Mouse (Mus musculus) lung, embryonic 14.5 days (tissue): Measurements from ENCODE around the gene Stx2. TPM values are rescaled to one million over a fixed set of nuclear protein-coding genes. Genes with fewer than 3 reads are reported as not detected.

ENCODE experiments used
- ATAC-seq: fragments of 200-750 bp; cut with Nextera tagmentation; 2 replicates; pipeline ENCODE4 v1.8.0; 2017; ENCODE audit warnings: mild to moderate bottlenecking, moderate TSS enrichment, moderate library complexity; ENCODE audit not compliant: insufficient read depth
- DNase-seq: peaks from one replicate; pipeline ENCODE4 v3.0.0-alpha.2; 2015
- H3K27ac ChIP-seq: fragments of 300-500 bp; sonication (generic); 2 replicates; pipeline ENCODE4 v1.5.1; 2014; ENCODE audit warnings: low read depth, mild to moderate bottlenecking, moderate library complexity
- H3K27me3 ChIP-seq: fragments of 300-500 bp; sonication (generic); 2 replicates; pipeline ENCODE4 v1.6.1; 2014; ENCODE audit warnings: low read length, control low read depth; ENCODE audit not compliant: insufficient read depth
- H3K36me3 ChIP-seq: fragments of 300-500 bp; sonication (generic); 2 replicates; pipeline ENCODE4 v1.6.1; 2014; ENCODE audit warnings: control low read depth; ENCODE audit not compliant: insufficient read depth
- H3K4me1 ChIP-seq: fragments of 300-500 bp; sonication (generic); 2 replicates; pipeline ENCODE4 v1.6.1; 2014; ENCODE audit warnings: antibody characterized with exemption, control low read depth; ENCODE audit not compliant: insufficient read depth
- H3K4me2 ChIP-seq: fragments of 300-500 bp; sonication (generic); 2 replicates; pipeline ENCODE4 v1.6.1; 2014; ENCODE audit warnings: mild to moderate bottlenecking
- H3K4me3 ChIP-seq: fragments of 300-500 bp; sonication (generic); 2 replicates; pipeline ENCODE4 v1.5.1; 2014; ENCODE audit warnings: low read depth, low read length
- H3K9ac ChIP-seq: fragments of 300-500 bp; sonication (generic); 2 replicates; pipeline ENCODE4 v1.6.1; 2014
- H3K9me3 ChIP-seq: fragments of 300-500 bp; sonication (generic); 2 replicates; pipeline ENCODE4 v1.6.1; 2016; ENCODE audit warnings: low read depth, low read length, control low read depth
- CTCF ChIP-seq: IDR thresholded peaks from 2 replicates; pipeline ENCODE4 v1.5.1; 2016; ENCODE audit warnings: antibody characterized with exemption, low read depth
- WGBS: fragments of 180-500 bp; shearing (Covaris S2); extraction: QIAGEN DNeasy Blood & Tissue Kit; methylation state at CpG from one replicate; pipeline ENCODE4 v1.1.7; 2014; 5-methylcytosine and 5-hydroxymethylcytosine counted together
- polyA plus RNA-seq: library from polyadenylated mRNA; unstranded; fragments of >200 nt; fragmentation: Nextera tagmentation; extraction: Ambion mirVana; gene quantifications from 2 replicates; pipeline ENCODE4 v1.2.1, GENCODE M21; 2014

Stx2 gene
- polyA plus RNA-seq, 1 experiment from 2014 or later, result 28.5 TPM

DNA sequence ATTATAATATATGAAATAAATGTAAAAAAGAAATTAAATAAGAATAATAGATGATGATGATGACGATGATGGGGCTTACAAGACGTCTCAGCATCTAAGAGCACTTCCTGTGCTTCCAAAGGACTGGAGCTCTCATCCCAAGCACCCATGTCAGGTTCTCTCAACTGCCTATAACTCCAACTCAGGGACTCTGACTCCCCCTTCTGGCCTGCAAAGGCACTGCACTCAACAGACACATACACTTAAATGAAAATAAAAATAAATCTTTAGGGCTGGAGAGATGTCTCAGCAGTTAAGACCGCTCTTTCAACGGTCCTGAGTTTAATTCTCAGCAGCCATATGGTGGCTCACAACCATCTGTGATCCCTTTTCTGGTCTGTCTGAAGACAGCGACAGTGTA lies 28.3 kb upstream of the Stx2 start:
- ATAC-seq, result no peak
- DNase-seq, result no peak
- no peak overlapping the region for H3K9ac ChIP-seq
- H3K36me3 ChIP-seq, result no peaks in the 10 kb centered on the region
- TF ChIP-seq CTCF, result no peak
- H3K4me3 ChIP-seq, result no peak overlapping the region
- no peaks in the 10 kb centered on the region for H3K27me3 ChIP-seq
- no peak overlapping the region for H3K4me2 ChIP-seq
- H3K9me3 ChIP-seq, result no peaks in the 10 kb centered on the region
- no peak overlapping the region for H3K27ac ChIP-seq
- WGBS, result 90% methylated on average over 5 of the region's 5 CpGs
- no peaks in the 10 kb centered on the region for H3K4me1 ChIP-seq

DNA sequence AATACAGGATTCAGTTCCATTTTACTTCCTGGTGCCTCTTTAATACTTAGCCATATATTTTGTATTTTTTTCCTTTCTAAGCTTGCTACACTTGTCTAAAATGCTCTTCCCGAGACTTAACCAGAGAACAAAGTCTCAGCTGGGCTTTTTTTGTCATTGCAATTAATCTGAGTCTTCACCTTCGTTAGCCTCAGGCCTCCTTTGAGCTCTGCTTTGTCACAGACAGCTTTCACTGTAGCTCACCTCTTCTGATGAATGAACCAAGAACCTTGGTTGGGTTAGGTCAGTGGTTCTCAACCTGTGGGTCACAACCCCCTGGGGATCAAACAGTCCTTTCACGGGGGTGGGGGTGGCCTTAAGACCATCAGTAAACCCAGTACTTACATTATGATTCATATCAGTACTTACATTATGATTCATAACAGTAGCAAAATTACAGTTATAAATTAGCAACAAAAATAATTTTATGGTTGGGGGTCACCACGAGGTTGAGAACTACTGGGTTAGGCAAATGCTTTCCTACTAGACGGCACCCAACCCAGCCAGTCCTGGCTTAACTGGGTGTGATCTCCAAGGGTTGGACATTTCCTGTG lies 20.9 kb upstream of the Stx2 start:
- Histone ChIP-seq H3K9me3 (no peaks in the 10 kb centered on the region), H3K27ac (no peak overlapping the region), H3K36me3 (peaks cover 23% of the 10 kb centered on the region), H3K4me3 (no peak overlapping the region), H3K4me1 (no peaks in the 10 kb centered on the region), H3K4me2 (no peak overlapping the region), H3K9ac (no peak overlapping the region), H3K27me3 (no peaks in the 10 kb centered on the region)
- WGBS, result 71% methylated on average over 5 of the region's 5 CpGs
- DNase-seq (no peak), ATAC-seq (no peak)
- no peak for TF ChIP-seq CTCF

DNA sequence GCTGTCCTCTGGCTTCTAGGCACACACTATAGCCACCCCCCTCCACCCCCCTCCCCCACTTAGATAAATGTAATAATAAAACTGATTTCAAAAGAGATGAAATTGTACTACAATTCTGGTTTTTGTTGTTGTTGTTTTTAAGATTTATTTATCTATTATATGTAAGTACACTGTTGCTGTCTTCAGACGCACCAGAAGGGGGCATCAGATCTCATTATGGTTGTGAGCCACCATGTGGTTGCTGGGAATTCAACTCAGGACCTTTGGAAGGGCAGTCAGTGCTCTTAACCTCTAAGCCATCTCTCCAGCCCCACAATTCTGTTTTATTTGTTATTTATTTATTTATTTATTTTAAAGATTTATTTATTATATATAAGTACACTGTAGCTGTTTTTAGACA lies 18.3 kb upstream of the Stx2 start:
- Histone ChIP-seq H3K4me1 (no peaks in the 10 kb centered on the region; the same call in 1 of the 2 replicates), H3K4me2 (no peak overlapping the region), H3K4me3 (no peak overlapping the region), H3K9me3 (no peaks in the 10 kb centered on the region), H3K27ac (no peak overlapping the region), H3K36me3 (peaks cover 44% of the 10 kb centered on the region), H3K27me3 (no peaks in the 10 kb centered on the region), H3K9ac (no peak overlapping the region)
- WGBS, result 55% methylated on average over 1 of the region's 1 CpGs
- TF ChIP-seq CTCF, result peak; percentile 16; the same call in 1 of the 2 replicates
- DNase-seq (no peak), ATAC-seq (no peak)

DNA sequence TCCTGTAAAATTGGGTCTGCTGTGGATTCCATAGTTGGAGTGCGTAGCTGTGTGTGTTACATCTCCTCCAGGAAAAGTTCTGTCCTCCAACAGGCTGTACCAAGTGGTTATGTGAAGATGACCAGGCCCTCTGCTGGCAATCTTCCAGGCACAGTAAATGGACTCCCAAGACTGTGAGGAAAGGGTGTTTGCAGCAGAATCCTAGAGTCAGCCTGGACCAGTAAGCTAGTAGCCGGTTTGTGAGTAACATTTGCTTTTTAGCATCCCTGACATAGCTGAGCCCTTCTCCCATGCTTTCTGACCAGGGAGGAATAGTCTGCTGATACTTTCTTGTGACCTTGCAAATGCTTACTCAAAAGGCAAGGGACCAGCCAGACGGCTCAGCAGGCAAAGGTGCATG lies 17.8 kb upstream of the Stx2 start:
- TF ChIP-seq CTCF, result no peak
- H3K27ac ChIP-seq, result no peak overlapping the region
- peaks cover 47% of the 10 kb centered on the region for H3K36me3 ChIP-seq
- H3K27me3 ChIP-seq, result no peaks in the 10 kb centered on the region
- H3K4me3 ChIP-seq, result no peak overlapping the region
- DNase-seq (peak; percentile 47), ATAC-seq (peak; percentile 26; the same call in 1 of the 2 replicates)
- H3K9me3 ChIP-seq, result no peaks in the 10 kb centered on the region
- H3K9ac ChIP-seq, result no peak overlapping the region
- H3K4me2 ChIP-seq, result no peak overlapping the region
- WGBS, result 77% methylated on average over 3 of the region's 3 CpGs
- no peaks in the 10 kb centered on the region; the same call in 1 of the 2 replicates for H3K4me1 ChIP-seq

DNA sequence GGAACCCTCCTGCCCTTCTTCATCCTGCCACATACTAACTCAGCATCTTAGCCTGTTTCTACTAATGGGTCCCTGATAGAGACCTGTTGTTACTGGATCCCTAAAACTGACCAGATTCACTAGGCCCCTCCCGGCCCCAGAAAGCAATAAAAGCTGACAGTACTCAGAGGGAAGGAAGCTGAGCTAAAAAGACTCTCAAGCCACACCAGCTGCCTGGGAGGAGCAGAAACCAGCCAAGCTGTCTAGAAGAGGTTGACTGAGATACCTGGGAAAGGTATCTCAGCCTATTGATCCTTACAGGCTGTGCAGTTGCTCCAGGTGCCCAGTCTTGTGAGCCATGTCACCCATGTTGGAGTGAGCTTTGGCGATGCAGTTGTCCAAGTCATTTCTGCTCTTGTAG lies 17.4 kb upstream of the Stx2 start:
- Histone ChIP-seq H3K4me3 (no peak overlapping the region), H3K4me2 (no peak overlapping the region), H3K9me3 (no peaks in the 10 kb centered on the region), H3K9ac (no peak overlapping the region), H3K36me3 (peaks cover 47% of the 10 kb centered on the region), H3K4me1 (no peaks in the 10 kb centered on the region; the same call in 1 of the 2 replicates), H3K27me3 (no peaks in the 10 kb centered on the region), H3K27ac (no peak overlapping the region)
- WGBS, result 91% methylated on average over 2 of the region's 2 CpGs
- TF ChIP-seq CTCF, result no peak
- ATAC-seq (no peak), DNase-seq (no peak)

DNA sequence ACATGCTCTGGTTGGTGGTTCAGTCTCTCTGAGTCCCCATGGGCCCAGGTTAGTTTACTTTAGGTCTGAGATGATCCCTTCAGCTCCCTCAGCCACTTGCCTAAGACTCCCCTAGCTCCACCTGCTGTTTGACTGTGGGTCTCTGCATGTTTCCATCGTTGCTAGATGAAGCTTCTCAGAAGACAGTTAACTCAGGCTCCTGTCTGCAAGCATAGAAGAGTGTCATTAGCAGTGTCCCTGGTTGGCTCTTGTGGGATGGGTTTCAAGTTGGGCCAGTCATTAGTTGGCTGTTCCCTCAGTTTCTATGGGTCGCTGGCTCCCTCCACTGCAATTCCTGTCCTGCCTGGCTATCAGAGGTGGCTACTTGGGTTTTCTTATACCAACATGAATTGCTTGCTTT lies 16.7 kb upstream of the Stx2 start:
- Histone ChIP-seq H3K9me3 (no peaks in the 10 kb centered on the region), H3K4me2 (no peak overlapping the region), H3K27me3 (no peaks in the 10 kb centered on the region), H3K9ac (no peak overlapping the region), H3K36me3 (peaks cover 47% of the 10 kb centered on the region), H3K27ac (no peak overlapping the region), H3K4me1 (no peaks in the 10 kb centered on the region; the same call in 1 of the 2 replicates), H3K4me3 (no peak overlapping the region)
- 37% methylated on average over 2 of the region's 2 CpGs for WGBS
- DNase-seq (peak; percentile 36), ATAC-seq (no peak)
- TF ChIP-seq CTCF, result no peak

DNA sequence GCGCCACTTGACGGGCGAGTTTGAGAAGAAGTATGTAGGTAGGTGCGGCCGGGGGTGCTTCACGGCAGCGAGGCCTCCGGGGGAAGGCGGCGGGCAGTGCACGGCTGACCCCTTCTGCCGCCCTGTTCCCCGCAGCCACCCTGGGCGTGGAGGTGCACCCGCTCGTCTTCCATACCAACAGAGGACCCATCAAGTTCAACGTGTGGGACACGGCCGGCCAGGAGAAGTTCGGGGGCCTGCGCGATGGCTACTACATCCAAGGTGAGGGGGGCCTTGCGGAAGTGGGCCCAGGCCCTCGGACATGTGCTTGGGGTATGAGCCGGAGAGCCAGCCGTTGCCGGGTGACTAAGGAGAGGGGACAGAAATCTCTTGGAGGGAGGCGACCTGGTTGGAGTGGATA lies 12.4 kb upstream of the Stx2 start:
- H3K4me3 ChIP-seq, result peak overlapping the region; percentile 95
- WGBS, result 5% methylated on average over 28 of the region's 28 CpGs
- peaks cover 38% of the 10 kb centered on the region for H3K36me3 ChIP-seq
- H3K4me2 ChIP-seq, result peak overlapping the region; percentile 72
- H3K27me3 ChIP-seq, result no peaks in the 10 kb centered on the region
- peak overlapping the region; percentile 97 for H3K9ac ChIP-seq
- TF ChIP-seq CTCF, result no peak
- no peaks in the 10 kb centered on the region for H3K9me3 ChIP-seq
- peaks cover 5% of the 10 kb centered on the region; the same call in 1 of the 2 replicates for H3K4me1 ChIP-seq
- peak; percentile 2; the same call in 1 of the 2 replicates for ATAC-seq
- peak overlapping the region; percentile 97 for H3K27ac ChIP-seq
- DNase-seq, result peak; percentile 52
